Mouse (Mus musculus) cortical plate, adult 2 months (tissue): ENCODE measurements at regions not wholly inside any gene's neighbourhood (a gene's known extent, or its start where the extent isn't known, plus 50 kb on each side); places are given as distances from the start of the nearest gene placed in this dataset.

Source experiments
- H3K27ac ChIP-seq: fragments of 200-500 bp; 2 replicates; pipeline ENCODE4 v1.5.1; 2012; ENCODE audit warnings: low read length, control low read depth, inconsistent platforms; ENCODE audit not compliant: insufficient read depth
- H3K4me1 ChIP-seq: fragments of 200-500 bp; 2 replicates; pipeline ENCODE4 v1.6.1; 2011; ENCODE audit warnings: low read length; ENCODE audit not compliant: control insufficient read depth, insufficient read depth
- H3K4me3 ChIP-seq: fragments of 200-500 bp; 2 replicates; pipeline ENCODE4 v1.5.1; 2011; ENCODE audit warnings: mild to moderate bottlenecking, low read length, control low read depth; ENCODE audit not compliant: insufficient read depth
- CTCF ChIP-seq: fragments of 200-500 bp; IDR thresholded peaks from 2 replicates; pipeline ENCODE4 v1.5.1; 2011; ENCODE audit warnings: mild to moderate bottlenecking, control low read depth, low read length; ENCODE audit not compliant: insufficient read depth; ENCODE audit errors: extremely low read depth
- POLR2A ChIP-seq: fragments of 200-500 bp; IDR thresholded peaks from 2 replicates; pipeline ENCODE4 v1.6.1; 2011; ENCODE audit warnings: mild to moderate bottlenecking, low read length, control low read depth; ENCODE audit not compliant: insufficient read depth; ENCODE audit errors: extremely low read depth

DNA sequence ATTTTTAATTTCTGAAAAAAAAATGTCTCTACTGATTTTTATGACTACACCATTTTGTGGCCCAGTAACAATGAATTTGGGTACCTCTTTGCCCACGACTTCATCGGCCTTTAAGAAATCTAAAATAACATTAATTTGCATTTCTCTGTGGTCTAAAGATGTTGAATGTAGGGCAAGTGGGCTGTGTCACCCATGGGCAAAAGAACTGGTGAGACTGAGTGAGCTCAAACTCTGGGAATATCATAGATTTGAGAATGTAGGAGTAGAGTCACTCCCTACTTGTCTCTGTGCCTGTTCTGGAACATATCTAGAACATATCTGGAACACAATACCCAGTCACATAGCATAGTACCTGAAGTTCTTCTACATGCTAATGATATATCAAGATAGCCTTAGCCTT lies 78.5 kb upstream of the Wls start:
- Histone ChIP-seq H3K27ac (no peak overlapping the region), H3K4me1 (no peaks in the 10 kb centered on the region), H3K4me3 (no peak overlapping the region)
- TF ChIP-seq CTCF (no peak), POLR2A (no peak)

DNA sequence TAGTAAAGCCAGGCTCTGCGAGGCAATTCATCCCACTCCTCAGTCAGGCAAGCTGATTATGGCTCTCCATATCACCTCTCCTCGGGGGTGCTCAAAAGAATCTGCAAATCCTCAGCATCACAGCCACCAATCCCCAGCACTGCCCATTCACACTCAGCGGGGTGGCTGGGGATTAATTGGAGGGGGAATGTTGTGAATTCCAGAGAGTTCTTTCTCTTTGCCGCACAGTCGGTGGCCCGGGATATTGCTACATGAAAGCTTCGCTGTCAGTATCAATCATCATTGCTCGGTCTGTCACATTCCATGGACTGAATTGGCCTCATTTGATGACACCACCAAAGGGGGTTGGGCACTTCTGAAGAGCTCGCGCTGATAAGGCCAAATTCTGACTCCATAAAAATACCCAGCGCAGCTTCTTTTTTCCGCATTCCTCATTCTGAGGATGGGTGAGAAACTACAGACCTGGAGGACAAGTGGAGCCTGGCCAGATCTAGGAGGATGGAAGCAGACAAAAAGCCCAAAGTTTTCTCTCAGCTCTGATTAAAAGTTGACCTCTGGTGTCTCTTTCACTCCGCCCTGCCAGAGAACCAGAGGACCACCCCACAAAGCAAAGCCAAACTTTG lies 57.1 kb upstream of the Wls start:
- H3K4me3 ChIP-seq, result no peak overlapping the region
- no peak for TF ChIP-seq CTCF
- no peak for TF ChIP-seq POLR2A
- no peaks in the 10 kb centered on the region for H3K4me1 ChIP-seq
- H3K27ac ChIP-seq, result no peak overlapping the region

DNA sequence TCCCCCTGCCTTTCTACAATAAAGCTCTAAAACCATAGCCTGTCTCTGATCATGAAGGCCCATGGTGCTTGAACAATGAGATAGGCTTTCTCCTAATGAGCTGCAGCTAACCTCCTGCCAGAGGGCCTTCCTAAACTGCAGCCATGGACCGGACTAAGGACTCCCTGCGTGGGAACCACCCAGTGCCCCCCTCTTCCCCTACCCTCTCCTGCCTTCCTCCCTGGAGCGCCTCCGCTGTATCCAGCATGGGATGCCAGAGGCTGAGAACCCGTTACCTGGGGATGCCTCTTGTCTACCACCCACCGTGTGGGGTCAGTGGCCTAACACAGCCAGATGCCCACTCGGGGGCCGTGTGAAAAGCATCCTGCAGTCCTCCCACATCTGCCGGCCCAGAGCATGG lies 51.7 kb upstream of the Wls start:
- H3K4me3 ChIP-seq, result no peak overlapping the region
- TF ChIP-seq CTCF (no peak), POLR2A (no peak)
- no peaks in the 10 kb centered on the region for H3K4me1 ChIP-seq
- no peak overlapping the region for H3K27ac ChIP-seq
